Mouse (Mus musculus): ENCODE results near the gene Rgl2.

- no peak for TF ChIP-seq CTCF (IDR thresholded peaks at IDR 0.05; ENCODE audit: control insufficient read depth, insufficient read depth, insufficient read length)
- TF ChIP-seq MAX (IDR thresholded peaks at IDR 0.05): no peak
- no peak for TF ChIP-seq MYOD1 (IDR thresholded peaks at IDR 0.05; ENCODE audit: control insufficient read depth, insufficient read length, low read depth)
- no peak for TF ChIP-seq FOSL1 (IDR thresholded peaks at IDR 0.05; ENCODE audit: insufficient read depth, low read length, poor library complexity, severe bottlenecking)
- TF ChIP-seq USF1 (IDR thresholded peaks at IDR 0.05; ENCODE audit: low read depth): no peak
- TF ChIP-seq CEBPB (IDR thresholded peaks at IDR 0.05; ENCODE audit: low read depth): no peak
- TF ChIP-seq MYOG (IDR thresholded peaks at IDR 0.05; ENCODE audit: control insufficient read depth, extremely low read depth, insufficient read length): no peak
Observed at GRCm38 (mm10) chr17:33965846-33966550, 36.7 kb downstream of the Rgl2 start.

Data from C2C12 (cell line).